Mouse (Mus musculus) forebrain, embryonic 13.5 days (tissue): ENCODE data around the gene Adsl. TPM values are rescaled to one million over a fixed set of nuclear protein-coding genes. Genes with fewer than 3 reads are reported as not detected.
A peak's percentile ranks its signal among the peaks of the same experiment; 100 is the strongest.

Experiments used
- ATAC-seq: fragments of 200-750 bp; cut with Nextera tagmentation; 2 replicates; pipeline ENCODE4 v1.8.0; 2017
- H3K27ac ChIP-seq: fragments of 300-500 bp; sonication (generic); 2 replicates; pipeline ENCODE4 v1.5.1; 2015; ENCODE audit warnings: inconsistent platforms, mild to moderate bottlenecking, moderate library complexity
- H3K27me3 ChIP-seq: fragments of 300-500 bp; sonication (generic); 2 replicates; pipeline ENCODE4 v1.6.1; 2015; ENCODE audit warnings: mild to moderate bottlenecking, inconsistent platforms
- H3K36me3 ChIP-seq: fragments of 300-500 bp; sonication (generic); 2 replicates; pipeline ENCODE4 v1.6.1; 2015; ENCODE audit warnings: mild to moderate bottlenecking, inconsistent platforms; ENCODE audit not compliant: poor library complexity, severe bottlenecking
- H3K4me1 ChIP-seq: fragments of 300-500 bp; sonication (generic); 2 replicates; pipeline ENCODE4 v1.6.1; 2015; ENCODE audit warnings: inconsistent platforms
- H3K4me2 ChIP-seq: fragments of 300-500 bp; sonication (generic); 2 replicates; pipeline ENCODE4 v1.6.1; 2015; ENCODE audit warnings: inconsistent platforms, mild to moderate bottlenecking, moderate library complexity
- H3K4me3 ChIP-seq: fragments of 300-500 bp; sonication (generic); 2 replicates; pipeline ENCODE4 v1.5.1; 2015; ENCODE audit warnings: mild to moderate bottlenecking, inconsistent platforms
- H3K9ac ChIP-seq: fragments of 300-500 bp; sonication (generic); 2 replicates; pipeline ENCODE4 v1.6.1; 2015; ENCODE audit warnings: mild to moderate bottlenecking, inconsistent platforms
- H3K9me3 ChIP-seq: fragments of 300-500 bp; sonication (generic); replicated peaks from 2 replicates; pipeline ENCODE4 v1.6.1; 2016; ENCODE audit warnings: inconsistent platforms
- WGBS: fragments of 180-500 bp; shearing (Covaris S2); methylation state at CpG from one replicate; pipeline ENCODE4 v1.1.7; 2015; 5-methylcytosine and 5-hydroxymethylcytosine counted together
- polyA plus RNA-seq: library from polyadenylated mRNA; unstranded; fragments of >200 nt; fragmentation: Nextera tagmentation; extraction: Ambion mirVana; gene quantifications from 2 replicates; pipeline ENCODE4 v1.2.1, GENCODE M21; 2015

The Adsl gene
- polyA plus RNA-seq, 1 experiment from 2014 or later = 123 TPM

- H3K36me3 ChIP-seq = peaks cover 32% of the 10 kb centered on the region
- no peaks in the 10 kb centered on the region for H3K9me3 ChIP-seq
- H3K27ac ChIP-seq = no peak overlapping the region
- H3K9ac ChIP-seq = peak overlapping the region; percentile 82
- H3K4me3 ChIP-seq = peak overlapping the region; percentile 86
- no peak for ATAC-seq
- peak overlapping the region; percentile 78 for H3K4me2 ChIP-seq
- peaks cover 16% of the 10 kb centered on the region for H3K4me1 ChIP-seq
- 57% methylated on average over 4 of the region's 4 CpGs for WGBS
- no peaks in the 10 kb centered on the region for H3K27me3 ChIP-seq
Measured at GRCm38 (mm10) chr15:80949431-80949830, 1.1 kb downstream of the Adsl start.

- Histone ChIP-seq H3K4me1 (peaks cover 16% of the 10 kb centered on the region), H3K4me2 (peak overlapping the region; percentile 78), H3K27ac (no peak overlapping the region), H3K9me3 (no peaks in the 10 kb centered on the region), H3K27me3 (no peaks in the 10 kb centered on the region), H3K9ac (peak overlapping the region; percentile 82), H3K36me3 (peaks cover 39% of the 10 kb centered on the region), H3K4me3 (0 out of 2 replicates have a peak overlapping the region, but pooled peaks have one; percentile 86)
- no peak for ATAC-seq
- WGBS = 89% methylated on average over 7 of the region's 7 CpGs
Measured at GRCm38 (mm10) chr15:80950055-80950454, 1.8 kb downstream of the Adsl start.

GRCm38 (mm10) chr15:80953971-80954370 is 5.7 kb downstream of the Adsl start:
- H3K9ac ChIP-seq = no peak overlapping the region
- H3K4me3 ChIP-seq = no peak overlapping the region
- H3K36me3 ChIP-seq = peaks cover 72% of the 10 kb centered on the region
- WGBS = 90% methylated on average over 9 of the region's 9 CpGs
- H3K27ac ChIP-seq = no peak overlapping the region
- peaks cover 14% of the 10 kb centered on the region for H3K4me1 ChIP-seq
- ATAC-seq = no peak
- no peaks in the 10 kb centered on the region for H3K27me3 ChIP-seq
- H3K4me2 ChIP-seq = no peak overlapping the region
- H3K9me3 ChIP-seq = no peaks in the 10 kb centered on the region

- H3K36me3 ChIP-seq = peaks cover 79% of the 10 kb centered on the region
- peaks cover 5% of the 10 kb centered on the region for H3K4me1 ChIP-seq
- no peaks in the 10 kb centered on the region for H3K27me3 ChIP-seq
- H3K4me3 ChIP-seq = no peak overlapping the region
- WGBS = 65% methylated on average over 3 of the region's 3 CpGs
- H3K9me3 ChIP-seq = no peaks in the 10 kb centered on the region
- no peak for ATAC-seq
- H3K4me2 ChIP-seq = no peak overlapping the region
- no peak overlapping the region for H3K9ac ChIP-seq
- H3K27ac ChIP-seq = no peak overlapping the region
Measured at GRCm38 (mm10) chr15:80954861-80955260, 6.6 kb downstream of the Adsl start.

GRCm38 (mm10) chr15:80955836-80956438 is 7.6 kb downstream of the Adsl start:
- WGBS = 94% methylated on average over 12 of the region's 12 CpGs
- Histone ChIP-seq H3K4me2 (no peak overlapping the region), H3K4me1 (no peaks in the 10 kb centered on the region), H3K36me3 (peaks cover 84% of the 10 kb centered on the region), H3K27me3 (no peaks in the 10 kb centered on the region), H3K27ac (no peak overlapping the region), H3K4me3 (no peak overlapping the region), H3K9me3 (no peaks in the 10 kb centered on the region), H3K9ac (no peak overlapping the region)
- no peak for ATAC-seq

- Histone ChIP-seq H3K4me1 (no peaks in the 10 kb centered on the region), H3K9me3 (no peaks in the 10 kb centered on the region), H3K36me3 (peaks cover 55% of the 10 kb centered on the region), H3K27ac (no peak overlapping the region), H3K9ac (no peak overlapping the region), H3K4me3 (no peak overlapping the region), H3K4me2 (no peak overlapping the region), H3K27me3 (no peaks in the 10 kb centered on the region)
- 96% methylated on average over 1 of the region's 1 CpGs for WGBS
- ATAC-seq = no peak
Measured at GRCm38 (mm10) chr15:80969371-80969770, 21.1 kb downstream of the Adsl start.

GRCm38 (mm10) chr15:80974311-80974710 is 26.0 kb downstream of the Adsl start:
- Histone ChIP-seq H3K9ac (no peak overlapping the region), H3K27me3 (no peaks in the 10 kb centered on the region), H3K27ac (no peak overlapping the region), H3K4me1 (peaks cover 11% of the 10 kb centered on the region), H3K36me3 (peaks cover 12% of the 10 kb centered on the region), H3K9me3 (no peaks in the 10 kb centered on the region), H3K4me2 (no peak overlapping the region), H3K4me3 (no peak overlapping the region)
- no peak for ATAC-seq
- WGBS = 61% methylated on average over 5 of the region's 5 CpGs

GRCm38 (mm10) chr15:80975666-80976065 is 27.4 kb downstream of the Adsl start:
- no peak for ATAC-seq
- no peak overlapping the region for H3K9ac ChIP-seq
- no peaks in the 10 kb centered on the region for H3K9me3 ChIP-seq
- peaks cover 11% of the 10 kb centered on the region for H3K4me1 ChIP-seq
- no peak overlapping the region for H3K27ac ChIP-seq
- 0 out of 2 replicates have a peak, but pooled peaks cover under 1% of the 10 kb centered on the region for H3K36me3 ChIP-seq
- no peaks in the 10 kb centered on the region for H3K27me3 ChIP-seq
- whole genome bisulfite sequencing = 87% methylated on average over 3 of the region's 3 CpGs
- no peak overlapping the region for H3K4me2 ChIP-seq
- H3K4me3 ChIP-seq = no peak overlapping the region

GRCm38 (mm10) chr15:80977620-80978334 is 29.5 kb downstream of the Adsl start, which contains the start of gene Sgsm3:
Sgsm3 (plus strand) TSS chr15:80977765.
- peak; percentile 96 for ATAC-seq
- under 1% methylated on average over 67 of the region's 67 CpGs for WGBS
- no peaks in the 10 kb centered on the region for H3K27me3 ChIP-seq

GRCm38 (mm10) chr15:80979611-80980010 is 31.3 kb downstream of the Adsl start:
- Histone ChIP-seq H3K4me2 (no peak overlapping the region), H3K4me3 (no peak overlapping the region), H3K4me1 (peaks cover 11% of the 10 kb centered on the region), H3K9me3 (no peaks in the 10 kb centered on the region), H3K27me3 (no peaks in the 10 kb centered on the region), H3K9ac (no peak overlapping the region), H3K27ac (no peak overlapping the region), H3K36me3 (no peaks in the 10 kb centered on the region)
- WGBS = 82% methylated on average over 4 of the region's 4 CpGs
- ATAC-seq = no peak

More at GRCm38 (mm10) chr15:80977620-80978334, 29.5 kb downstream of the Adsl start, which contains the start of gene Sgsm3:
- Histone ChIP-seq H3K9me3 (no peaks in the 10 kb centered on the region), H3K36me3 (no peaks in the 10 kb centered on the region), H3K4me2 (peak within 1 kb of the TSS; percentile 86), H3K27ac (peak within 1 kb of the TSS; percentile 40; the same call in 1 of the 2 replicates), H3K4me1 (peaks cover 11% of the 10 kb centered on the region), H3K9ac (peak within 1 kb of the TSS; percentile 84), H3K4me3 (peak within 1 kb of the TSS; percentile 88)

- no peak for ATAC-seq
- Histone ChIP-seq H3K4me1 (peaks cover 11% of the 10 kb centered on the region), H3K27me3 (no peaks in the 10 kb centered on the region), H3K9me3 (no peaks in the 10 kb centered on the region), H3K9ac (no peak overlapping the region), H3K27ac (no peak overlapping the region), H3K36me3 (no peaks in the 10 kb centered on the region), H3K4me3 (no peak overlapping the region), H3K4me2 (no peak overlapping the region)
- 92% methylated on average over 4 of the region's 4 CpGs for WGBS
Measured at GRCm38 (mm10) chr15:80981176-80981575, 32.9 kb downstream of the Adsl start.

- WGBS = 88% methylated on average over 2 of the region's 2 CpGs
- no peaks in the 10 kb centered on the region for H3K9me3 ChIP-seq
- H3K27ac ChIP-seq = no peak overlapping the region
- H3K9ac ChIP-seq = no peak overlapping the region
- H3K4me3 ChIP-seq = no peak overlapping the region
- no peaks in the 10 kb centered on the region for H3K36me3 ChIP-seq
- no peak overlapping the region for H3K4me2 ChIP-seq
- H3K27me3 ChIP-seq = no peaks in the 10 kb centered on the region
- peaks cover 9% of the 10 kb centered on the region for H3K4me1 ChIP-seq
- ATAC-seq = no peak
Measured at GRCm38 (mm10) chr15:80983264-80983663, 35.0 kb downstream of the Adsl start.
